Mouse (Mus musculus) CH12.LX (cell line): ENCODE data around the gene Afg3l1. TPM values are rescaled to one million over a fixed set of nuclear protein-coding genes. Genes with fewer than 3 reads are reported as not detected.
"Not testable (repeated sequence)": the region's sequence is repeated elsewhere in the genome, so short reads cannot be mapped to it uniquely, and the experiment has no call there.

Source experiments
- DNase-seq: peaks from one replicate; pipeline ENCODE4 v3.0.0-alpha.2; 2013; ENCODE audit errors: extremely low read depth
- H3K27ac ChIP-seq: 2 replicates; pipeline ENCODE4 v1.5.1; 2012; ENCODE audit warnings: low read depth, mild to moderate bottlenecking, control low read depth, moderate library complexity; ENCODE audit not compliant: insufficient read depth
- H3K27me3 ChIP-seq: replicated peaks from 2 replicates; pipeline ENCODE3; 2012; ENCODE audit warnings: inconsistent platforms
- H3K36me3 ChIP-seq, 2 experiments: replicated peaks in 1 of 2; 2 replicates each; pipeline versions ENCODE3 to v1.6.1; 2012; ENCODE audit warnings: inconsistent platforms in 1 of 2, low read length in 1 of 2, mild to moderate bottlenecking in 1 of 2, mixed read lengths in 1 of 2, moderate library complexity in 1 of 2; ENCODE audit not compliant: control insufficient read depth in 1 of 2, insufficient read depth in 1 of 2
- H3K4me1 ChIP-seq, 2 experiments: 2 replicates each; pipeline ENCODE4 v1.6.1; 2012; ENCODE audit warnings: inconsistent platforms in 1 of 2, moderate library complexity in 1 of 2; ENCODE audit not compliant: insufficient read depth in 2 of 2, control insufficient read depth in 1 of 2
- H3K4me2 ChIP-seq: 2 replicates; pipeline ENCODE4 v1.6.1; 2012; ENCODE audit warnings: low read depth, mild to moderate bottlenecking, control low read depth; ENCODE audit not compliant: poor library complexity, insufficient read depth, severe bottlenecking
- H3K4me3 ChIP-seq, 3 experiments: fragments of 150-350 bp in 1 of 3; sonication (generic) in 1 of 3; replicated peaks in 1 of 3; 2 replicates each; pipeline versions ENCODE3 to v1.5.1; 2011 to 2012; ENCODE audit warnings: low read depth in 2 of 3, low read length in 2 of 3, mild to moderate bottlenecking in 2 of 3, moderate library complexity in 2 of 3, control low read depth in 1 of 3, improper control_type of control experiment in 1 of 3, inconsistent platforms in 1 of 3, mixed read lengths in 1 of 3; ENCODE audit not compliant: poor library complexity in 1 of 3
- H3K79me2 ChIP-seq: replicated peaks from 2 replicates; pipeline ENCODE4 v1.6.1; 2012; ENCODE audit warnings: mild to moderate bottlenecking, moderate library complexity; ENCODE audit not compliant: control insufficient read depth, poor library complexity, insufficient read depth, severe bottlenecking; ENCODE audit errors: extremely low read depth
- H3K9ac ChIP-seq: 2 replicates; pipeline ENCODE4 v1.6.1; 2012; ENCODE audit warnings: low read depth, mild to moderate bottlenecking, control low read depth, moderate library complexity; ENCODE audit not compliant: insufficient read depth
- H3K9me3 ChIP-seq: replicated peaks from 2 replicates; pipeline ENCODE3; 2012; ENCODE audit warnings: low read length, inconsistent platforms, mixed read lengths
- BHLHE40 ChIP-seq: IDR thresholded peaks from 2 replicates; pipeline ENCODE4 v1.6.1; 2011; ENCODE audit warnings: mild to moderate bottlenecking, low read depth, low read length, improper control_type of control experiment
- CHD1 ChIP-seq: IDR thresholded peaks from 2 replicates; pipeline ENCODE4 v1.6.1; 2012; ENCODE audit warnings: low read depth, low read length, improper control_type of control experiment, inconsistent platforms
- E2F4 ChIP-seq: IDR thresholded peaks from 2 replicates; pipeline ENCODE4 v1.6.1; 2011; ENCODE audit warnings: low read depth, low read length, improper control_type of control experiment; ENCODE audit not compliant: insufficient replicate concordance
- HCFC1 ChIP-seq: IDR thresholded peaks from 2 replicates; pipeline ENCODE4 v1.6.1; 2012; ENCODE audit warnings: low read depth, mild to moderate bottlenecking, inconsistent platforms, low read length, improper control_type of control experiment
- IRF4 ChIP-seq: IDR thresholded peaks from 2 replicates; pipeline ENCODE4 v1.6.1; 2014; ENCODE audit warnings: low read depth, mild to moderate bottlenecking, inconsistent platforms, low read length, improper control_type of control experiment
- MAFK ChIP-seq: IDR thresholded peaks from 2 replicates; pipeline ENCODE4 v1.6.1; 2011; ENCODE audit warnings: low read length, improper control_type of control experiment; ENCODE audit not compliant: insufficient replicate concordance
- MAX ChIP-seq: IDR thresholded peaks from 2 replicates; pipeline ENCODE4 v1.6.1; 2011; ENCODE audit warnings: low read length, improper control_type of control experiment
- MAZ ChIP-seq: IDR thresholded peaks from 2 replicates; pipeline ENCODE4 v1.6.1; 2012; ENCODE audit warnings: low read depth, mild to moderate bottlenecking, inconsistent platforms, low read length, improper control_type of control experiment, moderate library complexity
- MXI1 ChIP-seq: IDR thresholded peaks from 2 replicates; pipeline ENCODE4 v1.6.1; 2011; ENCODE audit warnings: mild to moderate bottlenecking, low read depth, low read length, improper control_type of control experiment
- PAX5 ChIP-seq: IDR thresholded peaks from 2 replicates; pipeline ENCODE4 v1.6.1; 2012; ENCODE audit warnings: low read length, inconsistent platforms, mixed read lengths
- POLR2A ChIP-seq: IDR thresholded peaks from 2 replicates; pipeline ENCODE4 v1.6.1; 2011; ENCODE audit warnings: low read depth, mild to moderate bottlenecking, improper control_type of control experiment, low read length
- SIN3A ChIP-seq: IDR thresholded peaks from 2 replicates; pipeline ENCODE4 v1.6.1; 2012; ENCODE audit warnings: low read length, improper control_type of control experiment, inconsistent platforms
- TBP ChIP-seq: conservative IDR thresholded peaks from 2 replicates; pipeline ENCODE4 v1.6.1; 2011; ENCODE audit warnings: low read depth, low read length, improper control_type of control experiment
- TCF12 ChIP-seq: IDR thresholded peaks from 2 replicates; pipeline ENCODE4 v1.6.1; 2014; ENCODE audit warnings: low read depth, mild to moderate bottlenecking, inconsistent platforms, low read length, improper control_type of control experiment
- UBTF ChIP-seq: IDR thresholded peaks from 2 replicates; pipeline ENCODE4 v1.6.1; 2012; ENCODE audit warnings: low read depth, mild to moderate bottlenecking, inconsistent platforms, low read length, improper control_type of control experiment, moderate library complexity
- USF2 ChIP-seq: conservative IDR thresholded peaks from 2 replicates; pipeline ENCODE4 v1.6.1; 2011; ENCODE audit warnings: low read depth, low read length, improper control_type of control experiment
- ZNF384 ChIP-seq: IDR thresholded peaks from 2 replicates; pipeline ENCODE4 v1.6.1; 2012; ENCODE audit warnings: low read depth, low read length, improper control_type of control experiment, inconsistent platforms
- dilution Hi-C: fragments of 300-500 bp; cut with MboI; formaldehyde crosslinking; loops from 2 replicates; pipeline ENCODE4 v1.14.3; 2020; ENCODE audit warnings: low sequenced_read_pairs; ENCODE audit not compliant: extremely low pct_unique_long_range_greater_than_20kb, extremely low pct_ligation_motif_present
- in situ Hi-C: fragments of 300-500 bp; cut with MboI; formaldehyde crosslinking; loops from 3 replicates; pipeline ENCODE4 v1.14.3; 2019; ENCODE audit warnings: low sequenced_read_pairs, low pct_ligation_motif_present, low pct_unique_long_range_greater_than_20kb, mixed read lengths
- polyA plus RNA-seq: library from polyadenylated mRNA; unstranded; fragments of >175 nt; gene quantifications from 2 replicates; pipeline ENCODE4 v1.2.1, GENCODE M21; 2012; ENCODE audit warnings: low read depth; ENCODE audit not compliant: insufficient read length
- total RNA-seq, 2 experiments: library from RNA; depleted of rRNA; stranded (reverse); fragments of 300-350 nt in 1 of 2; fragments of >200 nt in 1 of 2; gene quantifications; 2 replicates each; pipeline ENCODE4 v1.2.3; 2012 to 2014

Gene Afg3l1
- total and polyA plus RNA-seq, 3 experiments = 20.3 to 47.6 (median 36.0) TPM

DNA sequence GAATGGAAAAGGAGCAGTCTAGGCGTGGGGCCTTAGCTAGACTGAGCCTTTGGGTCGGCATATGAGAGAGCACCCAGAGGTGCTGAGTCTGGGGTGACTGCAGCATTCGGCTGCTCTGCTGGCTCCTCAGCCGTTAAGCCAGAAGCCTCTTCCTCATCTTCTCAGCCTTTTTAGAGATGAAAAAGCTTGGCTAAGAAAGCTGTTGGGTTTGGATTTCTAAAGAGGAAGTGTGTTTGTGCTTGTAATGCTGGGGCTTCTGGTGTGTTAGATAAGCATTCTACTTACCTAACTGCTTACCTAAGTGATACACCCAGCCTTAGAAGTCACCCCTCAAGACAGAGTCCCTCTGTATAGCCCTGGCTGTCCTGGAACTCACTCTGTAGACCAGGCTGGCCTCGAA is 26.9 kb upstream of the Afg3l1 start:
- H3K4me2 ChIP-seq = no peak overlapping the region
- no peak for TF ChIP-seq UBTF
- no peak for TF ChIP-seq PAX5
- no peak for TF ChIP-seq MAFK
- no peak for TF ChIP-seq E2F4
- no peak for TF ChIP-seq CHD1
- no peak for TF ChIP-seq HCFC1
- TF ChIP-seq BHLHE40 = no peak
- TF ChIP-seq ZNF384 = no peak
- TF ChIP-seq IRF4 = no peak
- no peak for TF ChIP-seq TCF12
- no peak for TF ChIP-seq USF2
- no peak for TF ChIP-seq MAX
- TF ChIP-seq, all 38 proteins: peak for 0
- no peak overlapping the region for H3K27ac ChIP-seq
- dilution Hi-C loops (no loop called here), in situ Hi-C loops (no loop called here)
- H3K9ac ChIP-seq = no peak overlapping the region
- no peak overlapping the region for H3K4me3 ChIP-seq
- H3K36me3 ChIP-seq = peaks cover 23 to 75% of the 10 kb centered on the region in 2 experiments
- no peaks in the 10 kb centered on the region for H3K27me3 ChIP-seq
- DNase-seq = no peak
- H3K4me1 ChIP-seq = peaks cover 3% of the 10 kb centered on the region in 2 experiments; a peak in 2 of 4 replicates
- no peaks in the 10 kb centered on the region for H3K79me2 ChIP-seq
- no peaks in the 10 kb centered on the region for H3K9me3 ChIP-seq

DNA sequence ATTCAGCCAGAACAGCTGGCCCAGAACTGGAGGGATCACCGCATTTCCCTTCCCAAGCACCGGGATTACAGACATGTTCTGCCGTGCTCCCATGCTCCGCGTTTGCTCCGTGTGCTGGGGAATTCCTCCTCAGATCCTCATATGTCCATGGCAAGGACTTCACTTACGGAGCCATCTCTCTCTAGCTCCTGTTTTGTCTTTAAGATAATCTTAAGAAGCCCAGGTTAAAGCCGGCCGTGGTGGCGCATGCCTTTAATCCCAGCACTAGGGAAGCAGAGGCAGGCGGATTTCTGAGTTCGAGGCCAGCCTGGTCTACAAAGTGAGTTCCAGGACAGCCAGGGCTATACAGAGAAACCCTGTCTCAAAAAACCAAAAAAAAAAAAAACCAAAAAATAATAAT is 26.0 kb upstream of the Afg3l1 start:
- H3K27me3 ChIP-seq, H3K4me1 ChIP-seq, DNase-seq, H3K79me2 ChIP-seq, H3K4me2 ChIP-seq, H3K4me3 ChIP-seq, H3K27ac ChIP-seq, H3K9me3 ChIP-seq, in situ Hi-C loops, dilution Hi-C loops, H3K9ac ChIP-seq: not testable (repeated sequence)
- peaks cover 30 to 75% of the 10 kb centered on the region in 2 experiments for H3K36me3 ChIP-seq

DNA sequence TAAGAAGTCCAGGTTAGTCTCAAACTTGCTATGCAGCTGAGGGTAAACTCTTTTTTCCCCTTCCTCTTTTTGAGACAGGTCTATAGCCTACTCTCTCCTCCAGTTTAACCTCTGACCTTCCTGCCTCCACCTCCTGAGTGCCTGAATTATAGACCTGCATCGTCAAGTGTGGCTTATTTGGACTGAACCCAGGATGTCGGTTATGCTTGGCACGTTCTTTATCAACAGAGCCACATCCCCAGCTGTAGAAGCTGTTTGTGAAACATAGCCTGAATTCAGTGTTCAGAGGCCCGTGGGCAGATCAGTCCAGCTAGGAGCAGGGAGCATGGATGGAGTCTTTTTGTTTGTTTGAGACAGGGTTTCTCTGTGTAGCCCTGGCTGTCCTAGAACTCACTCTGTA is 25.6 kb upstream of the Afg3l1 start:
- in situ Hi-C loops = no loop called here
- TF ChIP-seq SIN3A (no peak), UBTF (no peak), HCFC1 (no peak), MXI1 (no peak), POLR2A (no peak), ZNF384 (no peak), IRF4 (no peak), TBP (no peak), MAZ (no peak)
- TF ChIP-seq, all 38 proteins: peak for 0
- Histone ChIP-seq H3K4me1 (peaks cover 0 to 3% of the 10 kb centered on the region in 2 experiments; a peak in 1 of 4 replicates), H3K27ac (no peak overlapping the region), H3K9ac (no peak overlapping the region), H3K79me2 (no peaks in the 10 kb centered on the region), H3K27me3 (no peaks in the 10 kb centered on the region), H3K9me3 (no peaks in the 10 kb centered on the region), H3K36me3 (peaks cover 31 to 75% of the 10 kb centered on the region in 2 experiments), H3K4me2 (no peak overlapping the region), H3K4me3 (no peak overlapping the region)
- dilution Hi-C loops = no loop called here
- no peak for DNase-seq
